Mouse (Mus musculus) urinary bladder, adult 2 months (tissue): ENCODE results near the gene Lyst. TPM values are rescaled to one million over a fixed set of nuclear protein-coding genes. Genes with fewer than 3 reads are reported as not detected.
"Not testable (repeated sequence)": the region's sequence is repeated elsewhere in the genome, so short reads cannot be mapped to it uniquely, and the experiment has no call there.

ENCODE experiments used
- DNase-seq: peaks from one replicate; pipeline ENCODE4 v3.0.0; 2022; ENCODE audit warnings: low spot score
- polyA plus RNA-seq: library from polyadenylated mRNA; depleted of rRNA; stranded (reverse); fragments of >200 nt; gene quantifications from 2 replicates; pipeline ENCODE4 v1.2.3, GENCODE M21; 2012; rRNA removed

Lyst gene
- 5.1 and 18.2 TPM in 2 replicates for polyA plus RNA-seq

DNA sequence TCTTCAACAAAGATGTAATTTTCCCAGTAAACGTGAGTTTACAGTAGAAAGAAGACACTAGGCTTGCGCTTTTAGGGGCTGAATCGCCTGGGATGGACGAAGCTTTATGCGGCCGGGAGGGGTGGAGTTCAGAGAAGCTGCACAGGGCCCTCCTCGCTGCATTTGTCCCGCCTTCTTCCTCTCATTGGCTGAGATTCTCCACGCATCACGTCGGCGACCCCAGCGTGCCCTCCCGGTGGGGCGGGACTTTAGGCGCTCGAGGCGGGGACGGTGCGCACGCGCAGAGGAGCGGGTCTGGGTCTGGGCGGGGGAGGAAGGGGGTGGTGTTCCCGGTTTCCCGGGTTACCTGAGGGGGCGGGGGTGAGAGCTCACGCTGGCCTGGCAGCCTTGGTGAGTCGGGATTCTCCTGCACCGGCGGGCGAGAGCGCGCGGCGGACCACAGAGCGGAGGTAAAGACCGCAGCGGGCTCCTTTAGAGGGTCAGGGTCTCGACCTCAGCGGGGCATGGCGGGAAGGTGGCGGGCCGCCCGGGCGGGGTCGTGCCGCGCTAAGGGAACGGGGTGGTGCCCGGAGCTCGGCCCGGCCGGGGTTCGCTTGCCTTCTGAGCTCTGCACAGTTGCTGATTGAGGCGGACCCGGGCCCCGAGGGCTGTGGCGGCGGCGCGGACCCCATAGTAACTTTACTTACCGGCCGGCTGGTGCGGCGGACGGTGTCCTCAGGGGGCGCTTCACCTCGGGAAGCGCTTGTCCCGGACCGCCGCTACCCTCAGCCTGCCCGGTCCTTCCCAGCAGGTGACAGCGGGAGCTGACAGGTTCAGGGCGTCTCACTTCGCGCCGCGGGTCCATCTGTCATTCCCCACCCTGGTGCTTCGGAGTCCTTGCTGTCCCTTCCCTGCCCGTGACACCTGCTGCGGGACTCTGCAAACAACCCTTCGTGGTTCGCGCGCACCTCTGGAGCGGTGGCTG lies at the start of gene Lyst:
Gene Lyst (plus strand): TSS at position 350 of the 964 bp plus-strand sequence.
- DNase-seq = peak; percentile 98

DNA sequence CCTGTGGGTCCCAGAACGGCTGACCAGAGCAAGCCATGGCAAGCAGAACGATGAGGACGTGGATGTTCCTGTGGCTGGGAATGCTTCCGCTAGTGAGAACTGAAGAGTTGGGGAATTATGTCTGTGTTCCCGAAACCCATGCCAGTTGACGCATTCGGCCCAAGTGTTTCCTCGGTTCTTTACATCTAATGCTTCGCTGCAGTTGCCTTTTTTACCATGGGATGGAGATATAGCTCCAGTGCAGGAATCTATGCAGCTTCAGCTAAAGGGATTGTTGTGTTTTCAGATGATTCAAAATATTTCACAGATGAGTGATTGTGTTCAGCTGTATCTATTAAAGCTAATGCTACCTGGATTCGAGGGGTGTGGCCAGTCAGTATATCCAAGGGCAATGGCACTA lies 47.1 kb upstream of the Lyst start:
- DNase-seq = not testable (repeated sequence)

DNA sequence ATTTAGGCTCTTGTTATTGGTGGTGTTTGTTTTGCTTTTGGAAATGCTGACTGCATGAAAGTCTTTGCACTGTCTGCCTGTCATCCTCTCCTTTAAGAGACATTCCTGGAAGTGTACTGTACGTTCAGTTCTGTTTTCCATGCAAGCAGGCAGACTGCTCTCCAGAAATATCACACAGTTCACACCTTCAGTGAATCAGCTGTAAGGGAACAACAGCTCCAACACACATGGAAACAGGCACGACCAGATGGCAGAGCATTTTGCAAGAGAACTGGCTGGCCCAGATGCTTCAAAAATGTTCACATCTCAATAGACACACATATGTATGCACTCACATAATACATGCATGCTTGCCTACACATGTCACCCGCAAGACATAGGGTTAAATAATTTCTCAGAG lies 43.4 kb upstream of the Lyst start:
- no peak for DNase-seq

DNA sequence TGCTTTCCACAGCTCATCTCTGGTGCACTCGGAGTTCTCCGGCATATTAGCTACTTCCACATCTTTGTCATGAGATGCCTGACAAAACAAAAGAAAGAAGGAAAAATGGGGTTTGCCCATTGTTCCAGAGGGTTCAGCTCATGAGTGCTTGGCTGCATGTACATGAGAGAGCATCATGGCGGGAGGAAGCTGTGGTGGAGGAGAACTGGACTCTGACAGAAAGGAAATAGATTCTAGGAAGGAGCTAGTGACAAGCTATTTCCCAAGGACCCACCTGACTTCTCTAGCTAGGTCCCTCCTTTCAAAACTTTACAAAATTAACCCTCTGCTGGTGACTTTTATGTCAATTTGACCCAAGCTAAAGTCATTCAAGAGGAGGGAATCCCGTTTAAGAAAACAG lies 42.3 kb upstream of the Lyst start:
- DNase-seq = no peak

DNA sequence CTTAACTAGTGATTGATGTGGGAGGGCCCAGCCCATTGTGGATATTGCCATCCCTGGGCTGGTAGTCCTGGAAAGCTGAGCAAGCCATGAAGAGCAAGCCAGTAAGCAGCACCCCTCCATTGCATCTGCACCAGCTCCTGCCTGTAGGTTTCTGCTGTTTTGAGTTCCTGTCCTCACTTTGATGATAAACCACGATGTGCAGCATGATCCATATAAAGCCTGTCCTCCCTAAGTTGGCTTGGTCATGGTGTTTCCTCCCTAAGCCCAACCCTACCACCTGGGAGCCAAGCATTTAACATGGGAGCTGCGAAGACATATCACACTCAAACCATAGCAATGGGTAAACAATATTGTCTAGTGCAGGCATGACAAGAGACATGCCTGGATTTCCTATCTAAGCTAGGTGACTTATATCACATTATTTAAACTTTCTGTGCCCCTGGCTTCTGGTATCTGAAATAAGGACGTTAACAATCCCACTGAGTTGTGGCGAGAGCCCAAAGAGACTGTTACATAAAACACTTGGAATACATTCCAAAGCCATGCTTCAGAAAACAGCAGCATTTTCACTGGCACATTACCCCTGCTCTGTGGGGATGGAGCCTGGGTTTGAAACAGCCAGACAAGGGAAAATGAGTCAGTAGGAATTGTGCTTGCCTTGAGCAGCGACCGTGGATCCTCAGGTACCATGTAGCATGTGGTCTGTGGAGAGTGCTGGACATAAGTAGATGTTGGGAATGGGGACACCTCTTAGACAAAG lies 41.6 kb upstream of the Lyst start:
- no peak for DNase-seq

DNA sequence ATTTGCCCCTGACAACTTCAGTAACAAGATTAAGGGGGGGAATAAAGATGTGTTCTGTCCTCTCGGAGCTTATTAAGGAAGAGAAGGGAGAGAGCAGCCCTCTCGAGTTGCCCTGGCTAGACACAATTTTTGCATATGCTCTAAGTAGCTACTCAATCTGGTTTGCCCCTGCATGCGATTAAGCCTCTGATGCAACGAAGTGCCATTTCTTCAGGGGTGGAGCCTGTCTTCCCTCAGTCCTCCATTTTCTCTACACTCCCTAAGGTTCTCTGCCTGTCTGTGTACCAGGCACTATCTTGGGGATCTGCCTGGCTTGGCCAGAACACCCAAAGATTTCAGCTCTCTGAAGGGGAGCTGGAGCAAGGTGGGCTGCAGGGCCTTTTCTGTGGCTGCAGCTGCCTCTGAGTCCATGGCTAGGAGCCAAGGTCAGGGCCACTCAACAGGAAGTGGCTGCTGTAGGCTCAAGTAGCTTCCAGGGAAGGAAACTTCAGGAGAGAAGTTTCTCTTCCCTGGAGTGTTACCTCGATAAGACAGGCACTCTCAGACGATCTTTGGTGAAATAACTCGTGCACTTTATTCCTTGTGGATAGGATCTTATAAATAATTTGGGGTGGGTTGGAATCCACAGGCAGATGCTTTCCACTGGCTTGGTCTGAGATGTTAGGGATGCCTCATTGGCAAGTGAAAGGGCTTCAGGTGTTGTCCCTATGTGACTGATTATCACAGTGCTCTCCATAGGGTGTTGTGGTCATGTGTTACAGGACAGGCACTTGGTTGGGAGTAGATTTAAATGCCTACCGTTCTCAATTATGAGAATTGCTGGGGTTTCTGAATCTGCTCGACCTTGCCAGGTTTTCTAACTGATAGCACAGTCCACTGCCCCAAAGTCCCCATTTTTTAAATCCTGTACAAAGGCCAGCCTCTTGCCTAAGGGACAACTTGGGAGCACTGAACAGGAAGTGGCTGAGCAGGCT lies 40.2 kb upstream of the Lyst start:
- DNase-seq = no peak

DNA sequence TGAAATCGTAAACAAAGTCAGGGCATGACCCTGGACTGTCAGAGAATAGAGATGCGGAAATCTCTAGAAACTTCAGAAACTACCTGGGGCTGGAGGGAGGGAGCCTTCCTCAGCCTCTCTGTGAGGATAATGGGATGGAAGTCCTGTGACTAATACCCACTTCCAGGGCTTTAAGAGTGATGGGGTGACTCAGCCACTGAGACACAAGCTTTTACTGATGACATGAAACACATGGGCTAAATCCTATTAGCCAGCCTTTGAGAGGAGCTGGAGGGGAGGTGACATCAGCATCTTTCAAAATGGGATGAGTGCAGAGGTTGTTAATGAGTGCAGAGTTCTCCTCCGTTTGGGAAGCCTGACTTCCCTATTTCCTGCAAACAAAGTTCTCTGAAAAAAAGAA lies 38.2 kb upstream of the Lyst start:
- no peak for DNase-seq

DNA sequence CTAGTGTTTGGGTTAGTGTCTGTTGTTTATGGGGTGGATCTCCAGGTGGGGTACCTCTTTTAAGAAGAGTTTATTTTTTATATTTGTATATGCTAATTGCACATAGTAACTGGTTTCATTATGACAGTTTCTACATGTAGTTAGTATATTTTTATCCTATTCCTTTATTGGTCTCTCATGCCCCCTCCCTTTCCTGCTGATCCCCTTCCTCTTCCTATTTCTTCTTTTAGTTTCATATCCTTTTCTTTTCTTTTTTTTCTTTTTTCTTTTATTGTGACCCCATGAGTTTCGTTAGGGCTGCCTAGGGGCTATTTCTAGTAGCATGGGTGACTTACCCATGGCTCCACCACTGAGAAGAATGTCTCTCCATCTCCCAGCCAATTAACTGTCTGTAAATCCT lies 36.5 kb upstream of the Lyst start:
- no peak for DNase-seq

DNA sequence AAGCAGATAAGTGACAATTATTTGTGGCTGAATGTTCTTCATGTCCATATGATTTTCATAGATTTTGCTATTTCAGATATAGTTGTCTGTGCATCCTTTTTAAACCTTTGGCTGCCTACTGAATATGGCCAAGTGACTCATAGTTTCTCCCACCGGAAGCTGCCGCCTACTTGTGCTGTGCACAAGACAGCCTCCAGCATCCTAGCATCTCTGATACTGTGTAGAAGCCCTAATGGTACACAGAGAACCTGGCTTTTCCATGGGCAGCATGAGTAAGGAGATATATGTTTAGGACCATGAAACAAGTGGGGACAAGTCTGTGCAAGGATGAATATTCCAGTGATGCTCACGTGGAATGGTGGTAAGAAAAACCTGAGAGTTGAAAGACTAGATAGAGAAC lies 35.0 kb upstream of the Lyst start:
- DNase-seq = no peak

DNA sequence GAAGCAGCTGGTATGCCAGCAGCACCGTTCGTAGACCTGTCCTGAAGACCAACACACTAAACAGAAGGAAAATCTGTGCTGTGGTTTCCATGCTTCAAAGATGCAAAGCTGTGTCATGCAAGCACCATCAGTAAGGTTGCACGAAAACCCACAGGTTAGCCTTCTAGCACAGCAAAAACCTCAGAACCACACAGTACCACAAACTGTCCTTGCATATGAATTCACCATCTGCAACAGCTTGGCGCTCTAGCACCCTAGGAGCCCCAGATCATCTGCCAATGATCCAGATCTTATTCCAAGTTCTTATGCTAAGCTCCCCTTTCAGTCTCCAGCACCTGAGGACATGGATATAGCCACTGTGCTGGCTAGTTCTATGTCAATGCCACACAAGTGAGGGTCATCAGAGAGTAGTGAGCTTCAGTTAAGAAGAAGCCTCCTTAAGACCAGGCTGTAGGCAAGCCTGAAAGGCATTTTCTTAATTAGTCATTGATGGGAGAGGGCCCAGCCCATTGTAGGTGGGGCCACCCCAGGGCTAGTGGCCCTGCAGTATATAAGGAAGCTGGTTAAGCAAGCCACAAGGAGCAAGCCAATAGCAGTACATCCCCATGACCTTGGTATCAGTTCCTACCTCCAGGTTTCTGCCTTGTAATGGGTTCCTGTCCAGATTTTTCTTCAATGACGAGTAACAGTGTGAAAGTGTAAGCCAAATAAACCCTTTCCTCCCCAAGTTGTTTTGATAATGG lies 33.0 kb upstream of the Lyst start:
- no peak for DNase-seq

DNA sequence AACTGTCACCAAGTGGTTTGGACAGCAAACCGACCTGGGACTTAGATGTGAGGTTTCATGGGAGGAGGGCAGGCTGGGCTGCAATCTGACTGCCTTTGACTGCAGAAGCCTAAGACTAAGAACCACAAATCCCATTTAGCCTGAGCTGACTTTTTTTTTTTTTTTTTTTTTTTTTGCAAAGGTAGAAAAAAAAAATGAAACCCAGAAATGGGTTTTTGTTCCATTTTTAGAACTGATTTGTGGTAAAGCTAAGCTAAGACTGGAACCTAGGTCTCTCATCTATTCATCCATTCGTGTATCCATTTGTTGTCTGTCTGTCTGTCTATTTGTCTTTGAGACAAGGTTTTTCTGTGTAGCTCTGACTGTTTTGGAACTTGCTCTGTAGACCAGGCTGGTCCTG lies 31.9 kb upstream of the Lyst start:
- DNase-seq = no peak

DNA sequence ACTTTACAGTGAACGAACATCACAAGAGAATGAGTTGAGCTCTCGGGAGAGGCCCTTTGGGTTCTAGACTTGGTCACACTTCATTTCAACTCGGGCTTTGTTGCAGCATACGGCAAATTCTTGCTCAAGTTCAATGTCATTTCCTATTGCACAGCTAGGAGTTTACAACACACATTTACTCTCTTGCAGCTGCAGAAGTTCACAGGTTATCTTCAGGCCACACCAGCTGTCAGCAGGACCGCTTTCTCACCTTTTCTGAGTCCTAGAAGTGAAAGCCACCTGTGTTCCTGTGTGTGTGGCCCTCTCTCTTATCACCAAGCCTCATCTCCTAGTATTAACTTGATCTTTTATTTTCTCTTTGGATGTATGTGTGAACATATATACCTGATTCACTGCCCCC lies 31.3 kb upstream of the Lyst start:
- no peak for DNase-seq

DNA sequence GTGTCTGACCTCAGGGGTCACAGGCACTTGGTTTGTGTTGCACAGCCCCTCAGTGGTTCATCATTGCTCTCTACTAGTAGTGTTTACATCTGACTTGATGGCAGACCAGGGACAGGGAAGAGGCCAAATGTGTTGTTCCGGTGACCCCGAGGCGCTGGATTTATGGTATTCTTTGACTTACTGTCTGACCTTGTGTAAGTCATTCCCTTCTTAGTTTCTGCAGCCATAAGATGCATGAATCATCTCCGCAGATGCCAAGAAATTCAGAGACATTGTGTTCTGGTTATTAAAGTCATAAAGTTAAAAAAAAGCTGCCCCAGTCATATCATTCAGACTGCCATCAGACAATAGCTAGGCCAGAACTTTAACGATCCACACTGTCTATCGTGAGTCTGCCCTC lies 27.6 kb upstream of the Lyst start:
- DNase-seq = no peak

DNA sequence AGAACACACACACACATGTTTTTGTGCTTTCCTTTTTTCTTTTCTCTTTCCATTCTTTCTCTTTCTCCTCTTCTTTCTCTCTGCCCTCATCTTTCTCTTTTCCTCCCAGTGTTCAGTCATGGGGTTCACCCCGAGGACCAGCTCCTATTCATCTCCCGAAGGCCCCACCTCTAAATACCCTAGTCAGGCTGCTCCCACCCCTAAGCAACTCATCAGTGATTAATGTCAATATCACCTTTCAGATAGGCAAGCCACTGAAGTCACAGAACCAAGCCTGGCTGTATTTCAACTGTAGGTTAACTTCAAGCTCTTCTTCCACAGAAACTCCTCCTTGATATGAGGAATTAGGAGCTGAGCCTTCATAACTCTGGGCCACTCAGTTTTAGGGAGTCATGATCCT lies 26.1 kb upstream of the Lyst start:
- no peak for DNase-seq

DNA sequence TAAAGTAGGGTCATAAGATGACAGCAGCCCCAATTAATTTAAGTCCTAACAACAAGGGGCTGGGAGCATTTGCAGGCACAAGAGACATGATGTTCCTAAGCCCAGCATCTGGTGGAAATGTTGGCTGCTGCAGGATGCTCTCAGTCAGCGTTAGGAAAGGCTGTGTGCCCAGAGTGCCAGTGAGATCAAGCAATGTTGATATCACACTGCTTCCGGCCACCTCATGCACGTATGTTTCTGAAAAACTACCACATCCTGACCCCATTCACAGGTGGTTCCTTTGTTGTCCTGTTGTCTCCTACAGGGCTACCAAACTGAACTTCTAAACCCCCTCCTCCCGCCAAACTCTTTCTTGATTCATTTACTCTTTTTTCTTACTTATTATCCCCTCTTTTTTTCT lies 25.7 kb upstream of the Lyst start:
- DNase-seq = no peak

DNA sequence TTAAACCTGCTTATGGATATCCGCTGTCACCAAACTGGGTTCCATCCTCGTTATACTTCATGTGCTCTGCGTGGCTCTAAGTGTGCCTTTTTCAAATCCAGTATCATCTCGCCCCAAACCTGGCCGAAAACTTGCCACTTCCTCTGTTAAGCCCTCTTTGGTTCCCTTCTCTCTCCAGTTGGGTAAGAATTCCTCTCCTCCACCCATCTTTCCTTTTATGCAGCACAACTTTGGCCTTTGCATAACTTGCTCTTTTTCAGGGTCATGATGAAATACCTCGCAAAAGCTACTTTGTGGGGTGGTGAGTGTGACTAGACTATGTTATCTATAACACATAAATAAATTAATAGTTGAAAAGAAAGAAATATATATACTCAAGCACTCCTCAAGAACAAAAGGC lies 22.6 kb upstream of the Lyst start:
- no peak for DNase-seq

DNA sequence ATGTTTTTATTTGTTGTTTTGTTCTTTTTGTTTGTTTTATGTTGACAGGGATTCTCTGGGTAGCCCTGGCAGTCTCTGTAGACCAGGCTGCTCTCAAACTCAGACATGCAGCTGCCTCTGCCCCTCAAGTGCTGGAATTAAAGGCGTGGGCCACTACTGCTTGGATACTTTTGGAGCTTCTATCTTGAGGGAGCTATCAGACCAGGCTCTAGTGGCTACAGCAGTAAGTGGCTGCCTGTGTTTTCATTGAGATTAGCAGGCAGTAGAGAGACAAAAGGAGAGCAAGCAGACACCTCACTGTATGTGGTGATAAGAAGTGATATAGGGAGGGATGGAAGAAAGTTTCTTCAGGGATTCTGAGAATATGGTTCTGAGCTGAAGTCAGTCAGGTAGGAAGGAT lies 21.4 kb upstream of the Lyst start:
- DNase-seq = no peak

DNA sequence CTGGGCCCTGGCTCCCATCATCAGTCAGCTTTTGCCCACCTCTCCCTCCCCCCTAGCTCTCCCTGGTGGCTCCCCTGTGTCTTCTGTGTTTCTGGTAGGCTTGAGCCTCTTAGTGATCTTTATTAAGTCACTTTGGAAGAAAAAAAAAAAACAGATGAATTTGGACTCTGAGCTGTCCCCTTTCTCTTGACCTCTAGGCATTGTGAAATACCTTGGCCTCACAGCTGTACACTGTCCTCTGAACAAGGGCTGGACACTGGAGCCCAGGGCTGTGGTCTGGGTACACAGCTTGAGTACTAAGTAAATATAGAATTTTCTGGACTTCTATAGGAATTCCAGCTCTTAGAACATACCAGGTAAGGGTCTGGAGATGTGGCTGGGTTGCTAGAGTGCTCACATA lies 20.6 kb upstream of the Lyst start:
- DNase-seq = no peak

DNA sequence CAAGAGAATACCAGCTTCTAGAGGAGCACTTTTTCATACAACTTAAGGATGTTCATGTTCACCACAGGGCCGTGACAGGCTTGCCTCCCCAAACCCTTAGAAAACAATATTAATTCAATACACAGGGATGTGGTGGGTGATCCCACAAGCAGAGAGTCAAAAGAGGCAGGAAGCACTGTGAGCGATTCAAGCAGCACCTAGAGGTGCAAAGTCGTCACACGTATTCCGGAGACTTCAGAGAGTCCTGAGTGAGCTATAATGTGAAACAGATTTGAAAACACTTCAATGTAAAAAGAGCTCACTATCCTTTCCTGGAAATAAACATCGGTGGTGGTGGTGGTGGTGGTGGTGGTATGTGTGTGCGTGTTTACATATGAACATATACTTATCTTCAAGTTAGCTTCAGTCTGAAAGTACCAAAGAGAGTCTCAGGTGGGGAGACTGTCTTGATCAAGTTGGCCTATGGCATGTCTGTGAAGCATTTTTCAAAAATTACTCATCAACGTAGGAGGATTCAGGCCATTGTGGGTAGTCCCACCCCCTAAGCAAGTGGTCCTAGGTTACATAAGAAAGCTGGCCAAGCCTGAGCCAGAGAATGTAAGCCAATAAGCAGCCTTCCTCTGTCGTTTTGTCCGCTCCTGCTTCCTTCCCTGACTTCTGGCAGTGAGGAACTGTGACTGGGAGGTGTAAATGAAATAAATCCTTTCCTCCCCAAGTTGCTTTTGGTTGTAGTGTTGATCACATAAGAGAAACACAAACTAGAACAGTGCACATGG lies 17.9 kb upstream of the Lyst start:
- no peak for DNase-seq

DNA sequence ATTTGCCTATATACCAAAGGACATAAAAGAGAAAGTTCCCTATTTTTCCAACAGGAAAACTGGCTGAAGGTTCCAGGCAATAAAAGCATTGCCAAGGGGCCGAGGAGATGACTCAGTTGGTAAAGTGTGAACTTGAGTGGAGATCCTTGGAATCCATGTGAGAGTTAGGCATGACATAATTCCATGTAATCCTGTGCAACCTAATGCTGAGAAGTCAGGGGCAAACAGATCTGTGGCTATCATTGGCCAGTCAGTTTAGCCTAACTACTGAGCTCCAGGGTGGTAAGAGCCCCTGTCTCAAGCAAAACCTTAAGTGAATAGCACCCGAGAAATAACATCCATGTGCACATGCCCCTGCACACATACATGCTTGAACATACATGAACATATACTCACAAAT lies 17.3 kb upstream of the Lyst start:
- DNase-seq = no peak
